Mouse (Mus musculus) MEL-GATA-1-ER (cell line): ENCODE data around the gene Myh6.
"Not testable (repeated sequence)": the region's sequence is repeated elsewhere in the genome, so short reads cannot be mapped to it uniquely, and the experiment has no call there.

Source experiments
- DNase-seq: peaks from one replicate; pipeline ENCODE4 v3.0.0-alpha.2; 2012; ENCODE audit warnings: low read depth; ENCODE audit errors: extremely low read depth

The Myh6 gene

DNA sequence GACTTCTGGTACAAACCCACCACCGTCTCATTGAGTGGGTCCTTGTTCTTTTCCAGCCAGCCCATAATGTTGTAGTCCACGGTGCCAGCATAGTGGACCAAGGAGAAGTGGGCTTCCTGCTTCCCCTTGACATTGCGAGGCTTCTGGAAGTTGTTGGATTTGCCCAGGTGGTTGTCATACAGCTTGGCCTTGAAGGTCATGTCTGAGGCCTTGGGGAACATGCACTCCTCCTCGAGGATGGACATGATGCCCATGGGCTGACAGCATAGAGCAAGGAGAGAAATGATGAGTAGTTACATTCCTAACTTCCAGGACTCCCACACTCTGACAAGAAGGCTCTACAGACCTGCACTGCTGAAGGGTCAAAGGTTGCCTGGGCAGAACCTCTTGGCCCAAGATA, 8.2 kb downstream of the Myh6 start:
- DNase-seq: no peak

DNA sequence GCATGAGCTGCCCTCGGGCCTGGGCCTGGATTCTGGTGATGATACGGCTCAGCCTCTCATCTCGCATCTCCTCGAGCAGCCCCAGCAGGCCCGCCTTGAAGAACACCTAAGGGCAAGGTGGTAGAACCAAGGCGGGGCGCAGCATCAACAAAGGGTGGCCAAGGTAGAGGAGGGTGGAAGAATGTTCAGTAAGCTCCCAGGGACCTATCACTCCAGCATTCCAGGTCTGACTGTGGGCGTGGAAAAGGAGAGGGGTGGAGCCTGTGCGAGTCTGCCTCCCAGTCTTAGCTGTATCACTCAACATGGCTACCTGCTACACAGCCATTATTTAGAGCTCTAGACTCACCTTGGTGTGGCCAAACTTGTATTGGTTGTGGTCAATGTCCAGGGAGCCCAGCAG, 10.2 kb downstream of the Myh6 start:
- DNase-seq: no peak

DNA sequence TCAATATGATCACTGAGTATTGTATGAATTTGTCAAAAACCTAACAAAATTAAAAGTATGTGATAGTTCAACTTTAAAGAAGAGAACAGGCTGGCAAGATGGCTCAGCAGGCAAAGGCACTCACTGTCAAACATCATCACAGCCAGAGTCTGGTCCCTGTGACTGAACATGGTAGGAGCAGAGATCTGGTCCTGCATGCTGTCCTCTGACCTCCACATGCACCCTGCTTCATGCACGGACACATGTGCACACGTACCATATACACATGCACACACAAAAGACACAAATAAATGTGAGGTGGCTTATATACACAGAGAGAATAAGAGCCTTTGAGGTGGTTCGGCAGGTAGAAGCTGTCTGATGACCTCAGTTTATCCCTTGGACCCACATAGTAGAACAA, 11.2 kb downstream of the Myh6 start:
- DNase-seq: no peak

DNA sequence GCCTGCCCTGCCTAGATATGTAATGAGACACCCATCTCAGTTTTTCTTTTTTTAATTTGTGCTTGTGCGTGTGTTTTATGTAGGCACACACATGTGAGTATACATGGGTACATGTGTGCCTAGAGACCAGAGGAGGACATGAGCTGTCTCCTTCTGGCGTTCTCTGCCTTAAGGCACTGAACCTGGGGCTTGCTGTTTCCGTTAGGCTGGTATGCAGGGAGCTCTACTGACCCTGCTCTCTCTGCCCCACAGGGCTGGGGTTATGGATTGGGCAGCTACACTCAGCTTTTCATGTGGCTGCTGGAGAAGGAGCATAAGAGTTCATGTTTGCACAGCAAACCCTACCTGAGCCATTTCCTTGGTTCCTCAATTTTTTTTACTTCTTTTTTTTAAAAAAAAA, 12.3 kb downstream of the Myh6 start:
- DNase-seq: no peak

DNA sequence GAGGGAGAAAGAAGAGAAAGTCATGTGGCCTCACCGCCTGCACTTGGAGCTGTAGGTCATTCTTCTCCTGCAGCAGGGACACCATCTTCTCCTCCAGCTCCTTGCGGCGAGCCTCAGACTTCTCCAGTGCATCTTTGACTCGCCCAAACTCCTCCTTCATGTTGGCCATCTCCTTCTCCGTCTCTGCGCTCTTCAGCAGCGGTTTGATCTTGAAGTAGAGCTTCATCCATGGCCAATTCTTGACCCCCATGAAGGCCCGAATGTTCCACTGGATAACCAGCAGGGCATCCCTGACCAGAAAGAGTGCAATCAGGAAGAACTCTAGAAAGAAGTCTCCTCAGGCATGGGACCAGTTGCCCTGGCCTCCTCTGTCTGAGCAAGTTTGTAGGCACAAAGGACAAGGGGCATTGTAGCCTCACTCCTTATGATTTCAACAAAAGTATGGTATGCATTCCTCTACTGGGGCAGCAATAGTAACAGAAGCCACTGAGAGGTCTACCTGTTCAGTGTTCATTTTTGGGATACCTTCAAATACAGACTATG, 13.0 kb downstream of the Myh6 start:
- DNase-seq: no peak

DNA sequence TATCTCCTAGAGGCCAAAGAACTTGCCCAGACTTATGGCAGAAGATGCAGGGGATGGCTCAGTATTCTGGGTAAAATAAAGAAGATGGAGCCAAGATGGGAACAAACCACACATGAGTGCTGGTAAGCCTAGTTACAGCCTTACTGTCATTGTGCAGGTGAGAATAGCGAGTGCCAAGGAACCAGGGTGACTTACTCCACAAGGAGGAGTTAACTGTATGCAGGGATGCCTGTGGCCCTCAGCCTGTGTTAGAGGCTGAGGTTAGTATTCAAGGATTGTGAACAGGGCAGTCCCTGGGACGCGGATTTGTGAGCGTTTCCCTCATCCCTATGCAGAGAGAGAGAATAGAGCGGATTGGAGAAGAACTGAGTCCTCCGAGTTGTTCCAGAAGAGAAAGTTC, 15.1 kb downstream of the Myh6 start:
- DNase-seq: no peak

DNA sequence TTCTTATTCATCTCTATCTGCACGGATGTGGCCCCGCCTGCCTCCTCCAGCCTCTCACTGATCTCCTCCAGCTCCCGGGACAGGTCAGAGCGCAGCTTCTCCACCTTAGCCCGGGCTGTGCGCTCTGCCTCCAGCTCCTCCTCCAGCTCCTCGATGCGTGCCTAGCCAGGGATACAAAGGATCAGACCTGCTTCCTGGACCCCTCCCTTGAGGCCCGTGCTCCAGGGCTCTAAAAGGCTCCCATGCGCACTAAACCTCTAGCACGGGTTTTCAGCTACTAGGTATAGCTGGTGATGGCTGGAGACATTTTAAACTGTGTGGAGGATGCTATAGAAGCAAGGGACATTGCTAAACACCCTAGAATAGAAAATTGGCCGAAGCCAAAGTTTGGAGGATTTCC, 16.2 kb downstream of the Myh6 start:
- DNase-seq: no peak

DNA sequence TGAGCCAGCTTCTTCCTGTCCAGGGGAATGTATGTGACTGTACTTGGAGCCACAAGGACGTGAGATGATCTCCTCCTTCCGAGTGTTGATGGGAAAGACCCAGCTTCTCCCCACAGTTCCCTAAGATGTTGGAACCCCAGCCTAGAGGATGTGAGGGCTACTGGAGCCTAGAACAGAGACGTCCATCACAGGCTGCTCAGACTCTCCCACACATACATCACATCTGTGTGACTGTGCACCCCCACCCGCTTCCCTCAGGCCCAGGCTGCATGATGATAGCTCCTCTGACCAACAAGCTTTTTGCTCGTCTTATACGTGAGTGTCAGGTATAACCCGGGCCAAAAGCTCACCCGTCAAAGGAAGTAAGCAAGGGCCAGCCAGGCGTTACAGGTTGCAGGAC, 17.9 kb downstream of the Myh6 start:
- no peak for DNase-seq

DNA sequence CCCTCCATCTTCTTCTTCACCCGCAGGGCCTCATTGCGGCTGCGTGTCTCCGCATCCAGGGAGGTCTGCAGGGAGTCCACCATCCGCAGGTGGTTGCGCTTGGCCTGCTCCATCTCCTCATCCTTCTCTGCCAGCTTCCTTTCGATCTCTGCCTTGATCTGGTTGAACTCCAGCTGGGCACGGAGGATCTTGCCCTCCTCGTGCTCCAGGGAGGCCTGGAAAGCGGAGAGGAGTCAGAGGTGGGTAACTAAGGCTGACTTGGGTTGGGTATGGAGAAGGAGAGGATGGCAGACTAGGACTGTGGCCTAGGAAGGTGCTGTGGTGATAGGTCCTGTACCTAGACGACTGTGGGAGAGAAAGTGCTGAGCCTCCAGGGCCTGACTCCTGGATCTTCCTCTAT, 19.7 kb downstream of the Myh6 start:
- not testable (repeated sequence) for DNase-seq

DNA sequence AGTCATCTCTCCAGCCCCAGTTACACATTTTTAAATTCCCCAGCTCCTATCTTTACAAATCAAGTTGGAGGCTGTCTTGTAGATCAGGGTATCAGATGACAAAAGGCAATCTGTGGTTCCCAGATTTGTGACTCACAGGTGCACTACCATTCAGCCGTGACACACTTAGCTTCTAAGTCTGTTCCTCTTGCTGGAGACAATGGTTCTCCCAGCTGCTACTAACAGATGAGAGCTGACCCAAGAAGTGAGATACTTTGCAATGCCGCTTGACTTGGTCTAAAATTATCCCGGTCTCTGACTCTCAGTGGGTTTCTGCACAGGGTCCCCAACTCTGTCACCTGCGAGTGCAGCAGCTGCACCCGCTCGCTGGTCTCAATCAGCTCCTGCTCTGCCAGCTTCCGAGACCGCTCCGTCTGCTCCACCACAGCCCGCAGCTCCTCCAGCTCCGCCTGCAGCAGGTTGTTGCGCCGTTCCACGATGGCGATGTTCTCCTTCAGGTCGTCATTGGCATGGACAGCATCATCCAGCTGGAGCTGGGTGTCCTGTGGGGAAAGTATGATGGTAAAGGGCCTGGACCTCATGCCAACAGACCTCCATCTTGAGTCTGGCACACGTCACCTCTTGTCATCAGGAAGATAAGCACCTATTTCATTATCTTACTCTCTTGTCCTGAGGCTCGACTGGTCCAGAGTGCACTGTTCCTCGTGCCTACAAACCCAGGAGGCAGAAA, 20.6 kb downstream of the Myh6 start:
- DNase-seq: no peak

DNA sequence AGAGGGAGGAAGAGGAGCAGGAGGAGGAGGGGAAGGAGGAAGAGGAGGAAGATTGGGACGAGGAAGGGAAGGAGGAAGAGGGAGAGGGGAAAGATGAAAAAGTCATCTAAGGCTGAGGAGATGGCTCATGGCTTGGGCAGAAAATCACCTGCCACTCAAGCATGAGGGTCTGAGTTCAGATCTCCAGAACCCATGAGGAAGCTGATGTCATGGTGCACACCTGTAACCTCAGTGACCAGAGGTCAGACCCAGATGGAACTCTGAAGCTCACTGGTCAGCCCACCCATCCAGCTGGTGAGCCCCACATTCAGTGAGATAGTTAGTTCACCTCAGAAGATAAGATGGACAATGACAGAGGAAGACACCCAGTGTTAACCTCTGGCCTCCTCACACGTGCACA, 21.8 kb downstream of the Myh6 start:
- DNase-seq: no peak

DNA sequence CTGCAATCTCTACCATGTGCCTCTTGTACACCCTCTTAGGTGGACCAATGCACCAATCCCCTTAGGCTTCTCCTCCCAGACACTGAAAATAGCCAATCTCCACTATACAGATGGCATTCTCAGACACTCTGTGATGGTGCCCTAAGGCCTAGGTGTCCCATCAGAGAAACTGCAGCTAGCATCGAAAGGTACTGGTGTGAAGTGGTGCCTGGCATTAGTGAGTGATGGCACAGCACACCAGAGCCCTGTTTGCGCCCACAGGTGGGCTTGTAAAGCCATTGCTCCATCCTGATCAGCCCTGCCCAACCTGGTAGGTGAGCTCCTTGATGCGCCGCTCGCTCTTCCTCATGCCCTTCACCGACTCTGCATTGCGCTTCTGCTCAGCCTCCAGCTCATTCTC, 22.8 kb downstream of the Myh6 start:
- no peak for DNase-seq

DNA sequence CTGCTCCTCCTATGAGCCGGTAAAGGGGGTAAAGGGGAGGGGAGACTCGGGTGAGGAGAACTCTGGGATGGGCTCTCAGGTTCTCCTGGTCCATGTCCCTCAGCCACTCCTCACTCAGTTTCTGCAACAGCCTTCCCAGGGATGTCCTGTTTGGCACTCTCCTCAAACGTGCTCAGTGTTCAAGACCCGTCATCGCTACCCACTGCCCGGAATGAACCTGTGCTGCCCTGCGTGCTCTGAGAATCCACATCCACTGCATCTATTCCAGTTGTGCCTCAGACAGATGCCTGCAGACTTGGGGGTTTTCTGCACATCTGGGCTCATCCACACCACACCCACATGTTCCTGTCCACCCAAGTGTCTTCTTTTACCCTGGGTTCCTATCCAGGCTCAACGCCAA, 24.2 kb downstream of the Myh6 start:
- no peak for DNase-seq

DNA sequence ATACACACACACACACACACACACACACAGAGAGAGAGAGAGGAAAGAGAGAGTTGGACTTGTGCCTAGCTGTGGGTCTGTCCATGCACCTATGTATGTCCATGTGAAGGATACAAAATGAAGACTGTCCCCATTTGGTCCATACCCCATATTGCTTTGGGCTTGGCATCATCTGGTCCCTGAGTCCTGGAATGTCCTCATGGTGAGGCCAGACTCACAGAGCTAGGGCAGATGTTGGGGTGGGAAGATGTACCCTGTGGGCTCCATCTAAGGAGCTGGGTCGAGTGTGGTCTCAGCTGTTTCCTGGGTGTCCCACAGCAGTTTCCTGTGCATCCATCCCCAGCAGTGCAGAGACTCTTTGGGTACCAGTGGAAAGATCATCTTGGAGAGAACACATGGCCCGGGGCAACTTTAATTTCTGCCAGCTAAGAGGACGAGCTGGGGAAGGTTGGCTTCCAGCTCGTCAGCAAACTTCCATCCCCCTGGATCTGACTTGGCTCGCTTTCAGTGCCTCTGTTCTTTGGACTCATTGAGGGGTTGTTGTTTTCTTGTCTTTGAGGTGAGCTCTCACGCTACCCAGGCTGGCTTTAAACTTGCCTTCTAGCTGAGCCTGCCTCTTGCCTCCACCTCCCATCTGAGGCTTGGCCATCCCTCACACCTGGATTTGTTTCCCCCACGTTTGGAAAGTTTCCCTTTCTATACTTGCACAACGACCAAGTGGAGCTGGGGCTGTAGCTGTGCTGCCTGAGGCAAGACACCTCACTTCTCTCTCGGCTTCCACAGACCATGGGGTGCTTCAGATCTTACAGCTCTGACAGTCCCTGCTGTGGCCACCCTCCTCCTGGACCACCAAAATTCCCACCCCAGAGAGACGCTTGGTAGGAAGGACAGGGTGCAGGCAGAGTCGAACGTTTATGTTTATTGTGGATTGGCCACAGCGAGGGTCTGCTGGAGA, 25.4 kb downstream of the Myh6 start:
- DNase-seq: no peak

DNA sequence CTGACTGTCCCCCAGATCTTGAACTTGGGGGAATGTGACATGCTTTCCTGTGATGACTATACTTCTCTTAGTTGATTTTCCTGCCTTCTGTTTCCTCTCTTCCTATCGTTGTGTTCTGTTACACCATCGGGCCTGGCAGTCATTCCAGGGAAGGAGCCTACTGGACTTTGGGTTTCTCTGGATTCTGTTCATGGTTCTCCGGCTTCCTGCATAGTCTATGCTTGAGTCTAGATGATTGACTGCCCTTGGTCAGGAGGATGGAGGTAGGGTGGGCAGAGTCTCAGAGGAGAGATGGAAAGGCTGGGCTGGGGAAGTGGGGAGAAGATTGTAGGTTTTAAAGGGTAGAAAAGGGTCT, 26.6 kb downstream of the Myh6 start:
- no peak for DNase-seq

DNA sequence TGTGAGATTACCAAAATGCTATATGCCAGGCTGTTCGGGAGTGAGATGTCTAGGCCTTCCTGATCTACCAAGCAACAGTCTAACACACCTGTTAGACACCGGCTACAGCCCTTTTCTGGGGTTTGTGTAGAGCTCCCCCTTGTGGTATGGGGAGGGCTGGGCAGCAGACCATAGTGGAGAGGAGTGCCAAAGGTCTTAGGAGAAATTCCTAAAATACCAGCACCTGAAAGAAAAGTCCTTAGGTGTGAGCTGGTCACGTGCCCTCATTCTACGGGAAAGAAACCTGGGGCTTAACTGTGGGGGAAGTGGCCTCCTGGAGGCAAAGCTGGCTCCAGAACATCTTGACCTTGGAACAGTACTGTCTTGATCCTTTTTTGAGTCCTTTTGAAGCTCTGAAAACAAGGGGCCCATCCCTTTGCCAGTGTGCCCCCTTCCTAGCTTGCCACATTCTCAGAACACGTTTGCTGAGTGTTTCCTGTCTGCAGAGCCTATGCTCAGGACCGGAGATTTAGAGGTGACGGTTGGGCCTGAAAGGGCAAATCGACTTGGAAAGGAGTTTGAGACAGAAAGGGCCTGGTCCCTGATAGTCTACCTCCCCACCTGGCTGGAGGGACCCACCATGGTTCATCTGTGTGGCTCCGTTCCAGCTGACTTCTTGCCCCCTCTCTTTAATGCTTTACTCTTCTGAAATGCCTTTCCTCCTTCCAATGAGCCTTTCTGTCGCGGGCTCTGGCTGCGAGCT, 27.1 kb downstream of the Myh6 start:
- peak; percentile 26 for DNase-seq

DNA sequence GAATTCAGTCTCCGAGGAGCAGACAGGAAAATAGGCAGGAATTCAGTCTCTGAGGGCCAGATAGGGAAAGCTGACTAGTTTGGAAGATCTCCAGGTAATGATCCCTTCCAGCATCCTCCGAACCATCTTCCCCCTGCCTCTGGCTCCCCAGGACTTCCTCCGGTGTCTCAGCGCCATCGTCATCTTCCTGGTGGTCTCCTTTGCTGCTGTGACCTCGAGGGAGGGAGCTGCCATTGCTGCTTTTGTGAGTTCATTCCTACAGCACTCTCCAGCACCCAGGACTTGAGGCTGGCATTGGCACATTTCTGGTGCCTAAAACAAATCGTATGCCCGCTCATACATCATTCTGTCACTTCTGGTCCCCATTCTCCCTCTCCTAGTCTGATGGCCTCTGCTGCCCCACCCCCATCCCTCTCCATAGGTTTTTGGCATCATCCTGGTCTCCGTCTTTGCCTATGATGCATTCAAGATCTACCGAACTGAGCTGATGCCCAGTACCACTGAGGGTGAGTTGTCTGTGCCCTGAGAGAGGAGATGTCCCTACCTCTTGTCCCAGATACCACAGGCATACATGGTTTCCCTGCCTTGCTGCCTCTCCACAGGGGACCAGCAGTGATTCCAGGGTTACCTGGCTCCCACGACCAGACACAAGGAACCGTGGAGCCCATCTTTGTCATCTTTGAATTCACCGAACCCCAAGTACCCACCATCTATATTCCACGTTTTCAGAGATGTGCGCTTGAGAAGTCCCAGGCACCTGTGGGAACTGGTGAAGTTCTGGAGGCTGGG, 28.1 kb downstream of the Myh6 start:
- no peak for DNase-seq

DNA sequence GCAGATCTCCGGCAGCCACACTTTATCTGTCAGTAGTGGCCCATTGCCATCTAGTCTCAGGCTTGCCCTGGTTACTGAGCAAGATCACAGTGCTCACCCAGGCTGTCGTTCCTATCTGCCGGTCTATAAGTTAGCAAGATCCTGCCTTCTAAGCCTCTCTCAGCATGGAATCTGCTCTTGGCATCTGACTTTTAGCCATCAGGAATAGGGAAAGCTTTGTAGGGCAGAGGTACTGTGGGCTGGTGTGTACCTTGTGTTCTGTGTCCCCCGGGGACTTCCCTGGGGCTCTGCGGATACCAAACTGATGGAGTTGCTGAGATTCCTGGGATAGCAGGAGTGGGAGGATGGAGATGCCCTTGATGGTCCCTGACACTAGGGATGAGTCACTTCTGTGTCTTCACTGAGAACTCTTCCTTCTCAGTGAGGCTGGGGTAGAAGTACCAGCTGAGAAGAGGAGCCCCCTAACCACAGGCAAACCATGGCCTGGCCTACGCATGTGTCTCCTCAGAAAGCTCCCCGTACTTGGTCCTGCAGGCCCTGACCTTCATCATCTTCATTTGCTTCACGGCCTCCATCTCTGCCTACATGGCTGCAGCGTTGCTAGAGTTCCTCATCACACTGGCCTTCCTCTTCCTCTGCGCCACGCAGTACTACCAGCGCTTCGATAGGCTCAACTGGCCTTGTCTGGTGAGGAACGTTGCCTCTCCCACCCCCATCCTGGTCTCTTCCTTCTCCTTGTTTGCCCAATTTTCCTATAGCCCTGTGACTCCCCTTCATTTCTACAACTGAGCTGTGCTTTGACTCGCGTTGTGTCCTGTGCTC, 29.2 kb downstream of the Myh6 start:
- DNase-seq: no peak

DNA sequence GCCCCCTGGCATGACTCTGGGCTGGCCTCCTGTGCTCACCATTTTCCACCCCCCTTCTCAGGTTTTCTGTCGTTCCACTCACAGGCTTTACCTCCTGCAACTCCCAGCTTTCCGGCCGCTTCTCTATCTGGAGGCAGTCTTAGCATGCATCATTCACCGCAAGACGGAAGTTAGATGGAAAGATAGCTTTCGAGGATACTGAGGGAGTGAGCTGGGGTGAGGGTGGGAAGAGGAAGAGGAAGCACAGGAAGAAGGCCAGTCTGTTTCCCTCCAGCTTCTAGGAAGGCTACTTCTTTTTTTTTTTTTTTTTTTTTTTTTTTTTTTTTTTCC, 29.9 kb downstream of the Myh6 start:
- peak; percentile 27 for DNase-seq
